16 mouse cellular contexts compared by ENCODE assay signal in genomic region chr1:92343768-92344167, GRCm38 (mm10).
A peak's percentile ranks its signal among the peaks of the same experiment; 100 is the strongest.
DNase-seq lines count a peak whose midpoint lies in the region; ATAC-seq lines count a peak whose summit lies in the region.
"Had no signal": no experiment of that assay in that cellular context is flagged by ENCODE, and none has a peak within 500 bp of the region (broad histone marks: within the 10 kb centered on the region; RNA-seq: fewer than 3 reads in every experiment).

No protein-coding gene starts in this region.

- no peak overlapping the region for H3K9ac ChIP-seq in kidney, embryonic 14.5 days (ENCODE audit: low read depth, low read length)
- H3K9ac ChIP-seq: forebrain, postnatal 0 days; limb, embryonic 12.5 days; liver, embryonic 15.5 days; midbrain, embryonic 15.5 days had no signal

- no peaks in the 10 kb centered on the region for H3K4me1 ChIP-seq in kidney, embryonic 14.5 days (ENCODE audit: control insufficient read depth, insufficient read depth, low read length)
- H3K4me1 ChIP-seq: limb, embryonic 12.5 days; liver, embryonic 15.5 days; midbrain, embryonic 15.5 days had no signal

- intact Hi-C loops in heart, postnatal 14 days (cut with DNase I), result loop anchor here (10.0 kb wide), 1 partner anchor 239 kb away; no protein-coding TSS in a partner anchor

- no peaks in the 10 kb centered on the region for H3K36me3 ChIP-seq in kidney, embryonic 14.5 days (ENCODE audit: control insufficient read depth, insufficient read depth, low read length)
- H3K36me3 ChIP-seq: hindbrain, embryonic 10.5 days; limb, embryonic 12.5 days; liver, embryonic 15.5 days; midbrain, embryonic 15.5 days had no signal

- no peaks in the 10 kb centered on the region for H3K27me3 ChIP-seq in kidney, embryonic 14.5 days (ENCODE audit: control insufficient read depth, insufficient read depth, low read length)
- H3K27me3 ChIP-seq: limb, embryonic 12.5 days; liver, embryonic 15.5 days; midbrain, embryonic 15.5 days had no signal

- H3K4me2 ChIP-seq in kidney, embryonic 14.5 days (replicated peaks; ENCODE audit: low read depth, low read length), result no peak overlapping the region
- H3K4me2 ChIP-seq: limb, embryonic 12.5 days; liver, embryonic 15.5 days; midbrain, embryonic 15.5 days had no signal

- no peak overlapping the region for H3K27ac ChIP-seq in kidney, embryonic 14.5 days (ENCODE audit: low read depth, low read length)
- H3K27ac ChIP-seq: hindbrain, embryonic 10.5 days; limb, embryonic 12.5 days; liver, embryonic 15.5 days; macrophage; midbrain, embryonic 15.5 days had no signal

- 60% methylated on average over 2 of the region's 2 CpGs for whole genome bisulfite sequencing in kidney, embryonic 14.5 days

- no peak overlapping the region for H3K4me3 ChIP-seq in kidney, embryonic 14.5 days (ENCODE audit: low read length)
- H3K4me3 ChIP-seq: hindbrain, embryonic 10.5 days; limb, embryonic 12.5 days; liver, embryonic 15.5 days; midbrain, embryonic 15.5 days had no signal

- ATAC-seq in kidney, embryonic 14.5 days (ENCODE audit: low FRiP score, low TSS enrichment), result peak; percentile 53; the same call in 1 of the 2 replicates
- ATAC-seq: forebrain, postnatal 0 days; midbrain, embryonic 15.5 days had no signal

- H3K9me3 ChIP-seq in kidney, embryonic 14.5 days (ENCODE audit: control insufficient read depth, low read length), result 0 out of 2 replicates have a peak, but pooled peaks cover 4% of the 10 kb centered on the region
- H3K9me3 ChIP-seq: hindbrain, embryonic 10.5 days; limb, embryonic 12.5 days; liver, embryonic 15.5 days; midbrain, embryonic 15.5 days had no signal

- DNase-seq in kidney, postnatal 36 days, result no peak
- DNase-seq in gastrocnemius, adult 18-20 months (ENCODE audit: low spot score), result peak; percentile 89
- DNase-seq in gonadal fat pad, adult 2 months (ENCODE audit: low read depth), result peak; percentile 92
- peak; percentile 48 to 67 for DNase-seq in heart, postnatal 14 days
- DNase-seq in layer of hippocampus, postnatal 14 days (ENCODE audit: low spot score in 2 of 2), result no peak
- no peak for DNase-seq in right cerebral cortex, postnatal 25 days
- DNase-seq in cerebellum, adult 9-11 months, result no peak
- DNase-seq: adrenal gland, postnatal 25 days; forebrain, postnatal 0 days; kidney, postnatal 4 days had no signal

Comparison
In these comparisons a context has a peak if more than half of its experiments do, and no peak if none do; other contexts are left out.
1. DNase-seq: peak in gastrocnemius, adult 18-20 months (single experiment), gonadal fat pad, adult 2 months (single experiment) and heart, postnatal 14 days (2 of 2); none in kidney, postnatal 36 days (0 of 2), layer of hippocampus, postnatal 14 days (0 of 2), right cerebral cortex, postnatal 25 days (single experiment) and cerebellum, adult 9-11 months (single experiment).